Mouse (Mus musculus): Measurements from ENCODE around the gene Dcaf4.

The Dcaf4 gene

DNA sequence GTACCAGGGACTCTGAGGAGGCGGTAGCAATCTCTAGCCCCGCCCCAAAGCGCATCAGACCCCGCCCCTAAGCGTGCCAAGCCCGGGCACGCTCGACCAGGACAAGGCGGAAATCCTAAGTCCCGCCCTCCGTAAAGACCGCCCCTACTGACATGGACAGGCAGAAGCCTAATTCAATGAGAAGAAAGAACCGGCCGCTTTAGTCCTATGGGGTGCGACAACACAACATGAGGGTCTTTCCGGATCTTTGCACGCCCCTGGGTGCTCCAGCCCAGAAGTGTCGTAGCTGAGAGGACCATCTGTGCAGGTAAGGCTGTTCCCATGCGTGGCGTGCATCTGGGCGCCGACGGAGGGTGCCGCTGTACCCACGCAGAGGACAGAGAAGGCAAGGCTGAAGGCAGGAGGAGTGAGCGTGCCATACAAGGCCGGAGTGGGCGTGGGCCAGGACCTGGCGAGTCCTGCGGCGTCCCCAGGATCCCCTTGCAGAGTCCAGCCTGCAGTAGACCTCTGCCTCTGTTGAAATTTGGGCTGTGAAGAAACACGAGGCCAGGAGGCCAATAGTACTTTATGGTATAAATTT lies at the start of gene Dcaf4:
Dcaf4 (plus strand) TSS at position 156 of the 580 bp plus-strand sequence.
- DNase-seq (ENCODE audit: low spot score), result peak; percentile 96

DNA sequence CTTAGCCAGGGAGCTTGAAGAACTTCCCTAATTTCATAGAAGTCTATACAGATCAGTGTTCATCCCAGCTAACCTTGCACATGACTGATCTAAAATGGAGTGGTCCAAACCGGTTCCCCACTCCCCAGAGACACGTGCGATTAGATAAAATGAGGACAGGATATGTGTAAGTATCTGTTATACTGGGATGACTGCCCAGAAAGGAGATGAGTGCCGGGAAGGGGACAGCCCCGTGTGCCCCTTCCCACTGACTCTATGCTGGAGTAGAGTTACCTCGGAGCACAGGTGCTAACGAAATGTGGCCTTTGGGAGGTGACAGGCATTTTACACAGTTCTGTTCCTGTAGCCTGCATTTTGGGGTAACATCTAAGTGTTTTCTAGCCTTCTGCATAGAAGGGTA lies 48.5 kb upstream of the Dcaf4 start:
- DNase-seq (ENCODE audit: low spot score), result no peak

DNA sequence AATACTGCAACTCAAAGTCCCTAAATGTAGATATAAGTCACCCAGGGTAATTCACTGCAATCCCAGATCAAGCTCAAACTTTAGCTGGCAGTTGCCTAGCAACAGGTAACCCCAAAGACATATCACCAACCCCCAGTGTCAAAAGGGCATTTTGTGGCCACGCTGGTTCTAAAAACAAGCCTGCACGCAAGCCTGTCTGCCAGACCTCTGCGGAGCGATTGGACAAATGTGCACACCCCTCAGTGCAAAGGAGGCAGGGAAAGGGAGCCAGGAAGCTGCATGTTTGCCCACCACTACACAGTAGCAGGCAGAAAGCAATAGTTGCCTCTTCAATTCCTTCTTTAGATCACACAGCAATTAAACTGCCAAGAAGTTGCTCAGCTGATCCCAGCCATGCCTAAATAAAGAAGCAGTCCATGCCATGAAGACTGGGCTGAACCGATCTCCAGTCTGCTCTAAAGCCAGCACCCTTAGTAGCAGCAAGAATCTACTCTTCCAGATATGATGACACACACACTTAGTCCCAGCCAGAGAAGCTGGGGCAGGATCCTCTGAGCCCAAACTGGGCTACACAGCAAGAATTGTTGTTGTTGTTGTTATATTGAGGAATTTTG lies 46.2 kb upstream of the Dcaf4 start:
- no peak for DNase-seq (ENCODE audit: low spot score)

DNA sequence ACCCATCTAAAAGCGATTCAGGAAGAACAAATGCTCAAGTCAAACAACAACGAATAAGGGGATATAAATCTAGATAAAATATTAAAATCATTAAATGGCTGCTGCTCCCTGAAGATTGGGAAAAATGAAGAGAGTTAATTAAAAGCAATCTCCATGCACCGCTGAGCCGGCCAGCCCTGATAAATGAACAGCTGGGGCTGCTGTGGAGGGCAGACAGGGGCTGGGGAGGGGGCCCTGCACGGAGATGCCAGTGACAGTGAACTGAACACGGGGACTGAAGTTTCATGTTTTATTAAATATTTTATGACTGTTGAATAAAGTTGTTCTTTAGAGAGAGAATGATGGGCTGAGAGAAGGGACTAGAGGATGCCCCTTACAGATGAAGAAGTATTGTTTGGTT lies 44.8 kb upstream of the Dcaf4 start:
- no peak for DNase-seq (ENCODE audit: low spot score)

DNA sequence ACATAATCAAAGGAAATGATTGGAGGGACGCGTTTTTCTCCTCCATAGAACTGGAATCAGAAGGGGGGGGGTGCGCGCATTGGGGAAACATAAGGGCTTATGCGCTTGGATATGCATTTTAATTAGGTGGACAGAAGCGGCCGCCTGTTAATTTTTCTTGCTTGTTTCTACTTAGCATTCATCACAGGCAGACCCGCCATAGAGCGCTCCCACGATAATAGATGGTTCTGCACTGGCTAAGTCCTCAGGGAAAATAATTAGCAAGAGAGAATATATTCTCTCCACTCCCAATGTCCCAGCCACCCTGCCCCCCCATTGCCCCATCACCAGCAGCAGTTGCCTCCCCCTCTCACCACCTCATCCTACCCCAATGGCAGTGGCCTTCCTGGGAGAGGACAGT lies 44.0 kb upstream of the Dcaf4 start:
- DNase-seq (ENCODE audit: low spot score), result no peak

DNA sequence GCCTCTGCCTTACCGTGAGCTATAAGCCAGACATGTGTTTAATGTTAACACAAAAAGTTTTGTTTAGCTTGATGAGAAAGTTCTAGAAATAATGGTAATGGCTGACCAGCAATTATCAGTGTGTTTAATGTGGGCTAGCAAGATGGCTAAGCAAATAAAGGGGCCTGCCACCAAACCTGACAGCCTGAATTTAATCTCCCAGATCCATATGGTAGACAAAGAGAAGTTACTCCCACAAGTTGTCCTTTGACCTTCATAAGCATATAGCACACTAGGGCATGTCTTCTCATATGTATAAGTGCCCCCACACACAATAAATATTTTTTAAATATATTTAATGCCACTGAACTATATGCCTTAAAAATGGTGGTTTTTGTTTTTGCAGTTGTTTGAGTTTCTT lies 41.1 kb upstream of the Dcaf4 start:
- DNase-seq (ENCODE audit: low spot score), result no peak

DNA sequence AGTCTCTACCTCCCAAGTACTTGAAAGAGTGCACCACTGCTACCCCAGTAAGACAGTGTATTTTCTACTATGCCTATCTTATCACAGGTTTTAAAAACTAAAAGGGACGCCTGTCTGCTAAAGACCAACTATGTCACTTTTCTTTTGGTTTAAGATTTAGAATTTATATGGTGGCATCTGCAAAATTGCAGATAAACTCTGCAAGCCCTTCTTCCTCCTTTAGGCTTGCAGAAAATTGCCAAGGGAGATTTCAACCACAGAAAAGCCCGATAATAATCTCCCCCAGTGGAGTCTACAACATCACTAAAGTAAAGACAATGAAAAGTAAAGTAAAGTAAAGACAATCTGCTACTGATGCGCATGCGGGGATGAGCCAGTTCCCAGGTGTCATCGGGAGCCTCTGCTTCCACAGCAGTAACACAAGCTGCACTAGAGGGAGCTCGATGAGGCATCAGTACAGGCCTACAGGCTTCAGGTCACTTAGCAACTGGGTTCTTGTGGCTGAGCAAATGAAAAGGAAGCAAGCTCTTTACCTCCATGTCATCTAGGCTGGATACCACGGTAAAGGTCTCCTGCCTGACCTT lies 40.4 kb upstream of the Dcaf4 start:
- DNase-seq (ENCODE audit: low spot score), result no peak

DNA sequence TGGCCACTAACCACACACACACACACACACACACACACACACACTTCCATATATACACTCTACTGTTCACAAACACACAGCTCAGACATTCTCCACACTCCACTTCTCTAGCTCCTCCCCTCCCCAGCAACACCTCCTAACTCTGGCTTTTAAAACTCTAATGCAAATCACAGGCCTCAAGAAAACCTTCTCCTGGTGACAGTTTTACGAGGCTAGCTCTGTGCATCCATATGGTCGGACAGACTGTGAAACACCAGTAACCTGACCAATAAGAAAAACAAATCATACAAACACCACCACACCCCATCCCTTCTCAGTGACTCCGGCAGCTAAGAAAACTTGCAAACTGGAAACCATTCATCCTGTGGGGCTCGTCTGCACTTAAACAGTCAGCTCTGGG lies 38.8 kb upstream of the Dcaf4 start:
- DNase-seq (ENCODE audit: low spot score), result no peak

DNA sequence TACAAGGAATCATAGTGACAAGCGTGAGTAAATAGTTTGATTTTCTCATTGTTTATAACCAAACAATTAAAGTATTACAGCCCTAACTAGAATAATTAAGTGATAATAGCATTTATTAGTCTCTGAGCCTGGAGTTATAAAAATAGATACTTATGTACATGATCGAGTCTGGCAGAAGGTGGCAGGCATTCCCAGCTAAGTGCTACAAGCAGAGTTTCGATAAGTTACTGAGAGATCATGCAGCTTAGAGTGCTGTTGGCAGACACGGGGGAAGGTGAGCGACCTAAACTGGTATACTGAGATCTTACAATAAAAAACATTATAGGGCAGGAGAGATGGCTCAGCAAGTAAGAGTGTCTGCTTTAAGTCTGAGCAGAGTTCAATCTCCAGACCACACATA lies 36.6 kb upstream of the Dcaf4 start:
- DNase-seq (ENCODE audit: low spot score), result no peak

DNA sequence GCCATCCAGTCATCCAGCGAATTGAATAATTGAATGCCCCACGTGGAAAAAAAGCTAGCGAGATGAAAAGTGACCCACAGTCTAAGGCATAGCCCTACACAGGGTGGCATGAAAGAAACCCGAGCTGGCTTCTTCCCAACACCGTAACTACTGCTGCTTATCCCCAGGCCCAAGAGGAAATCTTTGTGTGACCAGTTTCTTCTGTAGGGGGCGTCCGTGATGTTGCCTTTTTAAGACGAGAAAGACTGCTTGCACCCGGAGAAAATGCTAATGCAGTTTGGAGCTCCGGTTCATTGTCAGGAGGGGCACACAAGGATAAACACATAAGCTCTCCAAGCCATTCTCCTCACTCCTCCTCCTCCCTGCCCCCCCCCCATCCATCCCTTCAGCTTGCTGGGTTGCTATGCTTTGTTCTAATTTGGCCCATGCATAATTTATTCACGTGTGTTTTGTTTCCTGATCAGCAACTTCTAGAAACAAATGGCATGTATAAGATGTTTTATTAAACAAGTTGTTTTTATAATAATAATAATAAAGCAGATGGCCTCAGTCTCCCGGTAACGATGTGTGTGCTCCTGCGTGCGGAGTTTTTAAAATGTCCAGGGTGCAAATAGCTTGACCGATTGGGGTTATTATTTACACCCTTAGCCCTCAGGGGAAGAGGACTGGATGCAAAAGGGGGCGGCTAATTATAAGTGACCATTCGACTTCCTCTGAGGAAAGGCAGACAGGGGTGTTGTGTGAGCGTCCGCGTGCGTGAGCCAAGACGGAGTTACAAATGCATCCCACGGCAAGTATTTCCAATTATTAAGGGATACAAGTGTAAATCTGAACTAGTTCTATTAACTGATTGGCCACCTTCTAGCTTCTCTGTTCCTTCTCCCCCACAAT lies 35.2 kb upstream of the Dcaf4 start:
- DNase-seq (ENCODE audit: low spot score), result no peak

DNA sequence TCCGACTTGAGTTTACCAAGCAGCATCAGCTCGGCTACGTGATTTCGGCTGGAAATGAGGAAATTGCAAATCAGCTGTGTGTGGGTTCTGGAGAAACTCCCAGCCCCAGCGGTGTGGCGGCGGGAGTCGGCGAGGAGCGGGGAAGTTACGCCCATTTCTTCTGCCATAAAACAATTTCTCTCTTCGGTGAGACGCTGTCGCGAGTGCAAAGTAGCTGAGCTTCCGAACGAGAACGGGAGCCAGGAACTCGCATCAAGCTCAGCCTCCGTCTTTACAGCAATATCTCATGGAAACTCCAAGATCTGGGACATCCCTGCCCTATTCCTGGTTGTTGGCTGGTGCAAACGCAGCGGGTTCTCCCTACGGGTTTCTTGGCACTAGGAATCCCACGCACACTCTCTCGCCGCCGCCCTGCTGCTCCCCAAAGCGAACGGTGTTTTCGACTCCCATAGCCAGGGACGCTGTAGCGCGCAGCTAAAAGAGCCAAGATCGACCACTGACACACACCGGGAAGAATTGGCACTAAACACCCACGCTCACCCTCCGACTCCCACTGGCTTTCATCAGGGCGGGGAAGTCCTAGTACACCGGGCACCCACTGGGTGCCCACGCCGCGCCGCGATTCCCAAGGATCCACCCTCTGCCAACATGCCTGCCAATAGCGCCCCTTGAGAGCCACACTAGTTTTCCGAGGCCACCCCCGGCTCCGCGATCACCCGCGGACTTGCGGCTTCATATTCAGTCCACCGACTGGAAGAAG lies 34.2 kb upstream of the Dcaf4 start:
- no peak for DNase-seq (ENCODE audit: low spot score)

DNA sequence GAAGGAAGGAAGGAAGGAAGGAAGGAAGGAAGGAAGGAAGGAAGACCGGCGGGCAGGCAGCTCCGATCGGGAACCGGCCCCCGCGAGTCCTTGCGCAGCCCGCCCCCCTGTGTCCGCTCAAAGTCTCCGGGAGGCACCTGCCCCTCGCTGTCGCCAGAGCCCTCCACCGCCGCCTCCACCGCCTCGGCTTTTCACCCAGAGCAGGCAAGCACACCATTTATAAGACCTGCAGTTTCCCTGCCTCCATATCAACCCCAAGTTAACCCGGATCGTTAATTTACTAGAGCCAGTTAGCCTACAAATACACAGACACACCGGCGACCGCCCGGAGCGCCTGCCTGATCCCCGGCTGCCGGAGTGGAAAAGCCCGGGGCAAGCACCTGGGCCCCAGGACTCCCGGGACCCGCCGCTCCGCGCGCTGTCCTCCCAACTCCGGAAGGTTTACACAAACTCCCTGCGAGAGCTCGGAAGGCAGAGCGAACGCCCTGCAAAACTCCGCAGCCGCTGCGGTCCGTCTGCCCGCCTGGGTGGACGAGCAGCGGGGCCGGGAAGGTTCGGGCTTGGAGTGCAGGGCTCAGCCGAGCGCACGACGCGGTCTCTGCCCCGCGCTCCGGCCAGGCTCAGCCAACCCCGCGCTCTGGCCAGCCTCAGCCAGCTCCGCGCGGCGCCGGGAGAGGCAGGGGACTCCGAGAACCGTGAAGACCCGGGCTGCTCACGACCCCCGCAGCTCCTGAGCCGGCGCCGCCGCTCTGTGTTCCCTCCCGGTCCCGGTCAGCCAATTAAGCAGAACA lies 33.4 kb upstream of the Dcaf4 start:
- DNase-seq (ENCODE audit: low spot score), result no peak

DNA sequence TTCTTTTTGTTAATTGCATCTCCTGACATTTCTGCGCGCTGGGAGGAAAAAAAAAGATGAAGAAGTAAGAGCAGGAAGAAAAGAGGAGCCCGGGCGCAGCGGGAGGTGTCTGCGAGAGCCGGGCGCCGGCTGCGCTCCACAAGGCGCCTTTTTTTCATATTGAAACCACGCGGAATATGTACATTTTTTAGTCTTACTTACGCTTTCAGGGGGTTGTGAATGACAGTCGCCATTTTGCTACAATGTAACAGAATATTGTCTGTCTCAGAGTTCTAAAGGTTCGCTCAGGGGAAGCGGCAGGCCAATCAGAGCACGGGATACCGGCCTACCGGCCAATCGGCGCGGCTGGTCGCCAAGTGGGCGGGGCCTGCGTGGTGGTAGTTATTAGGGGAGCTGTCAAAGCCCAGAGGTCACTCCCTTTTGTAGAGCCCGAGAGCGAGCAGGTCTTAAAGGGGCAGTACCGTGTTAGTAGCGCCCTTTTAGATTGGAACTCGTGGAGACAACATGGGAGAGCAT lies 32.7 kb upstream of the Dcaf4 start, which contains the start of gene Dpf3:
Dpf3 (minus strand) TSS at position 241 of the 516 bp plus-strand sequence.
- DNase-seq (ENCODE audit: low spot score), result peak; percentile 68

DNA sequence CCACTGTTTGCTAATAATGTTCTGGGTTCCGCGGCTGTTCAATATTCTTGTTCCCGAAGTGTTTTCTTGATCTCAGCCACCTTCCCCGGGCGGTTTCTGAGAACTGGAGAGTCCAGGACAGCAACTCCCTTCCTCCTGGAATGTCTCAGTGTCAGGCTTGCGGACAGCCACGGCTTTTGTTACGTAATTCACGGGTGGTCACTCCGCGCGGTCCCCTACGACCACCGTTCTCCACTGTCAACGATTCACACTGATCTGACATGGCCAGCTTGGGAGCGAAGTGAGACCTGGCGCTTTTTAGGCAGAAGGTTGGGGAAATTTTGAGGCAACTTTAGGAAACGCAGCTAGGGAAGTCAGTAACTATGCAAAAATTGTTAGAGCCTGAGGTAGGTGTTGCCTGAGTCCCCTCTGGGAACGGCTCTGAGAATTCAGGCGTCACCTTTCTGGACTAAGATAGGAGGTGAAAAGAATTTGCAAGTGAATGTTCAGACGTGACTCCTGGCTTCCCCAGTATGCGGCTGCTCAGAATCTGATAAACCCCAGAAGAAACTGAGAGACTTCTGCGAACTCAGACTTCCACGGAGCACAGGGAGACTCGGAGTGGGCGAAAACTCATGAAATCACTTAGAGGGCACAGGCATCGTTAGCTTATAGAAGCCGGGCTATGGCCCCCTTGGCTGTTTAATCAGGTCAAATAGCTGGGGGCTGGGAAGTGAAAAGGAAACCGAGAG lies 31.9 kb upstream of the Dcaf4 start:
- no peak for DNase-seq (ENCODE audit: low spot score)

DNA sequence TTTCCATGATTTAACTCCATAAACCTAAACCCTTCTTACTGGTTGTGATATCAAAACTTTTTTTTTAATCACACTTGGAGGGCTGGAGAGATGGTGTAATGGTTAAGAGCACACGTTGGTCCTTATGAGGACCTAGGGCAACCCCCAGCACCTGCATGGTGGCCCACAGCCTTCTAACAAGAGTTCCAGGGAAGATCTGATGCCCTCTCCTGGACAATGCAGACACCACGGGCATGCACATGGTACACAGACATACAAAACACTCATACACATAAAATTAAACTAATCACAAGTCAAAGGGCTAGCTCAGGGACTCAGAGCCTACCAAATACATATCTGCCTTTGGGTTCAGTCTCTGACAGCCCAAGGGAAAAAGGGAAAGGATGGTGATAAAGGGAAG lies 30.5 kb upstream of the Dcaf4 start:
- no peak for DNase-seq (ENCODE audit: low spot score)

DNA sequence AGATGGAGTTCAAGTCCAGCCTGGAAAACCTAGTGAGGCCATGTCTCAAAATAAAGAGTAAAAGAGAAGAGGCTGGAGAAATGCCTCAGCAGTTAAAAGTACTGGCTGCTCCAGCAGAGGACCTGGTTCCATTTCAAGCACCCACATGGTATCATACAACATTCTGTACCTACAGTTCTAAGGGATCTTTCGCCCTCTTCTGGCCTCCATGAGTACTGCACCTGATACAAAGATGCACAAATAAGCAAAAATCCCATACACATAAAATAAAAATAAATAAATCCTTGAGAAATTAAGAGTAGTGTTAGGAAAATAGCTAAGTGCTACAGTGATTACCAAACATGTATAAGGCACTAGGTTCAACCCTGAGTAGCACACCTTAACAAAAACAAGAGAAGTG lies 28.7 kb upstream of the Dcaf4 start:
- DNase-seq (ENCODE audit: low spot score), result no peak

DNA sequence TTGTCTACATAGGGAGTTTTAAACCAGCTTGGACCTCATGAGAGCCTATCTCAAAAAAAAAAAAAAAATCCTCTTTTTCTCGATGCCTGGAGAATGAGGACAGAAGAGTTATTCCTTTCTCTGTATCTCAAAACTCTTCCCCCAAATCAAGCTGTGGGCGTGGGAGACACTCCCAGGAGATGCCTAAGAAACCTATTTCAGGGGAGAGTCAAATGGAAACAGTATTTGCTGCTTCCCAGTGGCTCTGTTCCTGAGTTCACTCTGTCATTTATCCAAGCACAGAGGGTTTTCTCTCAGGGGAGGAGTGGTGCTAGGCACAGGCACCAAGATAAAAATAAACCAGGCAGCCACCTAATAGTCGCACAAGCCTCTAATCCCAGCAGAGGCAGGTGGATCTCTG lies 27.5 kb upstream of the Dcaf4 start:
- DNase-seq (ENCODE audit: low spot score), result no peak

DNA sequence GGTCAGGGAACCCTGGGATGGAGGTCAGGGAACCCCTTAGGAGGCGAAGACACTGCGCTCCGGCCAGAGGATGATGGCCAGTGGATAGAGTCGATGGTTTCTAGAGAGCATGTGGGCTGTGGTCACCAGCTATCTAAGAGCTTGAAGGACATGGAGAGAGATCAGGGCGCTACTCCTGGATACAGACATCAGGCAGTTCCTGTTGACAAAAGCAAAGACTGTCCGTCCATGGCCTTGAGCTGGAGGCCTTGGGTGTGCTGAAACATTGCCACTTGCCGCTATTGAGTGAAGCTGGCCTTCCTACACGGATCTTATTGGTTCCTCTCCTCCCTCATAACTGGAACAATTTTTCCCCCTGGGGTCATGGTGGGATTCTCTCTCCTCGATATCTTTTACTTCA lies 26.1 kb upstream of the Dcaf4 start:
- DNase-seq (ENCODE audit: low spot score), result no peak

DNA sequence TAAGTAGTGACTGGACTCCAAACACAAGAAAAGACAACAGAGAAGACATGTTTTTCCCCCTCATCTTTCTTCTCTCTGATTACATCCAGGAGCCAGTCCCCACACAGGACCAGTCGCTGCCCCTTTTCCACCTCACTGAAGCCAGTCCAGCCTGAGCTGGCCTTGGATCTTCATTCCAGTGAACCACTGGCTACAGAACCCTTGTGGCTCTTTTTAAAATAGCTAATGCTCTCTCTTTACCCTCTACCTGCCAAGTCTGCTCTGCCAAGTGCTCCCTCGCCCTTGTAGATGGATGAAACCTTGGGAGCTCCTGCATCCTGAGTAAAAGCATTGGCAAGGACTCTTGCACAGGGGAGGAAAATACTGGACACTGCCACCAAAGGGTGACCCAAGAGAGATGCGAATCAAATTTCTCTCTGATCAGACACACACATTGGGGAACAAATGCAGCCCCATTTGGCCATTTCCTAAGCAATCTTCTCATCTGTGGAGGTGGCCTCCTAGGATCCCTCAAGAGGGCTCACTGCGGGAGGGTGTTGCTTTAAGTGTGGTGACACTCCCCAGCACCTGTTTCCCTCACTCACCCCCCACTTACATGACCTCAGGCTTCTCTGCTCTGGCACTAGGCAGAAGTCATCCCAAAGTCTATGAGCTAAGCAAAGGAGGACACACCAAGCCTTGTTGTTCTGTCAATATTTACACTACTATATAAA lies 24.9 kb upstream of the Dcaf4 start:
- no peak for DNase-seq (ENCODE audit: low spot score)

DNA sequence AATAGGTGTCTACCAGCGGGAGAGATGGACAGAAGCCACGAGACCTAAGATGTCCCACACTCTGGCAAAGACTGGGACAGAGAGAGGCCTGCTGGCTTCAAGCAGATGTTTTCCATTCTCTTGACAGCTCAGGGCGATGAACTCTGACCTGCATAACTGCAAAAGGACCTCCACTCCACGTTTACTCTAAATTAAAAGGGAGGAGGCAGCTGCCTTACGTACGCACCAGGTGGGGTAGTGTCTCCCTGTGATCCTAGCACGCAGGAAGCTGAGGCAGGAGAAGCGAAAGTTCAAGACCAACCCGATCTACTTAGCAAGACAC lies 24.3 kb upstream of the Dcaf4 start:
- DNase-seq (ENCODE audit: low spot score), result no peak

Measured in adipocyte (in vitro differentiated cells).